ENCODE assay signal across 9 mouse cellular contexts in the genomic region with DNA sequence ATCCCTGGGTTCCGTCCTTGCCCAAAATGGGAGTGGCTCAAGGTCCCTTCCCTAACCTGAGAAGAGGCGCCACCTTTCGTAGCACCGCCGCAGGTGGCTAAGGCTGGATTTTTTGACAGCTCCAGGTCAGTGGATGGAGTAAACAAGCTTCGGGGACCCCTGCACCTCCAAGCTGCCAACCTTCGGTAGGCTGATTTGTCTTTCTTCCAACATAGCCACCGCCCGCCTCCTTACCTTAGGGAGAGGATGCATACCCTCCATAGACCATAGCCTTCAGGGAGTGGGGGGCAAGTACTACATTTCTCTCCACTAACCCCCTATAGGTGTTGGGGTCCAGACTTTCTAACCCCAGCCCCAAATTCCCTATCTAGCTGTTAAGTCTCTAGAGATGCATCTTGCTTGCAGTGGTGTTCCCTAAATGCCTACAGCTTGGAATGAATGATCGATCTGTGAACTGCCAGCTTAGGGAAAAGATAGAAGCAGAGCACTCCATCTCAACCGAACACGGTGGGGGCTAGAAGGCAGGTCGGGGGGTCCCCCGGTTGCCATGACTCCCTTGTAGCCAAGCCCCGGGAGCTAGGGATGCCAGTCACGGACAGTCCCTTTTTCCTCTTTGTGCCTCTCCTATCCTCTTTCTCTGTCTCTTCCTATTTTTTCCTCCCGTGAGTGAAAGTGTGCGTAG. TPM values are rescaled to one million over a fixed set of nuclear protein-coding genes. Genes with fewer than 3 reads are reported as not detected.
DNase-seq lines count a peak whose midpoint lies in the region; ATAC-seq and TF ChIP-seq lines count a peak whose summit lies in the region.
"Had no signal": no experiment of that assay in that cellular context is flagged by ENCODE, and none has a peak within 500 bp of the region (broad histone marks: within the 10 kb centered on the region; RNA-seq: fewer than 3 reads in every experiment).

No protein-coding gene starts in this region.

- intact Hi-C loops in left cerebral cortex, postnatal 4 days (cut with DNase I) = loop anchor here (5.0 kb wide), 2 partner anchors 171 to 204 kb away; no protein-coding TSS in a partner anchor

- peaks cover 60% of the 10 kb centered on the region for H3K27me3 ChIP-seq in embryonic facial prominence, embryonic 10.5 days (replicated peaks; ENCODE audit: low read depth, poor library complexity, severe bottlenecking)
- no peaks in the 10 kb centered on the region for H3K27me3 ChIP-seq in neural tube, embryonic 15.5 days (replicated peaks)

- TF ChIP-seq POLR2A in brain, embryonic 14.5 days (IDR thresholded peaks at IDR 0.05; ENCODE audit: borderline replicate concordance, extremely low read depth, insufficient read depth, insufficient read length, poor library complexity, severe bottlenecking) = no peak

- peak overlapping the region; percentile 59 for H3K4me3 ChIP-seq in layer of hippocampus, adult 2 months
- H3K4me3 ChIP-seq in embryonic facial prominence, embryonic 10.5 days = peak overlapping the region; percentile 57
- H3K4me3 ChIP-seq in neural tube, embryonic 15.5 days (replicated peaks) = peak overlapping the region; percentile 66

- peak in 1 of 2 experiments; percentile 29 for DNase-seq in layer of hippocampus, adult 2 months (ENCODE audit: low spot score in 2 of 2)
- DNase-seq in layer of hippocampus, adult 9-10 months (ENCODE audit: low spot score) = no peak
- peak; percentile 70 for DNase-seq in brain, embryonic 14.5 days (ENCODE audit: low read depth)
- peak; percentile 17 for DNase-seq in embryonic facial prominence, embryonic 10.5 days (ENCODE audit: low spot score)
- DNase-seq in left cerebral cortex, postnatal 4 days = peak; percentile 32
- no peak for DNase-seq in testis, postnatal 14 days (ENCODE audit: low spot score)

- TF ChIP-seq CTCF in layer of hippocampus, adult 2 months (conservative IDR thresholded peaks at IDR 0.05) = no peak
- TF ChIP-seq CTCF in brain, embryonic 14.5 days (IDR thresholded peaks at IDR 0.05; ENCODE audit: borderline replicate concordance, extremely low read depth, insufficient read depth, insufficient read length) = no peak

- ATAC-seq in neural tube, embryonic 15.5 days (ENCODE audit: low FRiP score) = peak; percentile 73
- no peak for ATAC-seq in activated CD4-positive, CD25-positive, alpha-beta regulatory T cell, adult 4 months

- H3K4me2 ChIP-seq in neural tube, embryonic 15.5 days = peak overlapping the region; percentile 69

- 5% methylated on average over 18 of the region's 18 CpGs for WGBS in embryonic facial prominence, embryonic 10.5 days
- WGBS in neural tube, embryonic 15.5 days = 2% methylated on average over 18 of the region's 18 CpGs

- peak overlapping the region; percentile 96 for H3K27ac ChIP-seq in layer of hippocampus, adult 2 months
- H3K27ac ChIP-seq in embryonic facial prominence, embryonic 10.5 days (replicated peaks) = no peak overlapping the region; the same call in 1 of the 2 replicates
- H3K27ac ChIP-seq in neural tube, embryonic 15.5 days (replicated peaks) = peak overlapping the region; percentile 97

- H3K9me3 ChIP-seq in embryonic facial prominence, embryonic 10.5 days = no peaks in the 10 kb centered on the region
- H3K9me3 ChIP-seq in neural tube, embryonic 15.5 days (replicated peaks) = no peaks in the 10 kb centered on the region

- H3K4me1 ChIP-seq in embryonic facial prominence, embryonic 10.5 days = peaks cover 22% of the 10 kb centered on the region
- H3K4me1 ChIP-seq in neural tube, embryonic 15.5 days = peaks cover 36% of the 10 kb centered on the region

- H3K36me3 ChIP-seq in embryonic facial prominence, embryonic 10.5 days (replicated peaks) = no peaks in the 10 kb centered on the region
- H3K36me3 ChIP-seq in neural tube, embryonic 15.5 days = no peaks in the 10 kb centered on the region

- peak overlapping the region; percentile 90 for H3K9ac ChIP-seq in neural tube, embryonic 15.5 days (replicated peaks)

RNA-seq across cellular contexts. Expression of a gene that starts 1.0 kb away (rescaled TPM):
- 100 to 1,000 TPM; 165 to 170 TPM for total RNA-seq in layer of hippocampus, adult 2 months (2021)
- 63.5 and 104 TPM in 2 replicates for polyA plus RNA-seq in brain, embryonic 14.5 days (2012; rRNA removed)
- polyA plus RNA-seq in embryonic facial prominence, embryonic 10.5 days (2016; fragmentation: Nextera tagmentation; extraction: Ambion mirVana) = 1.2 and 1.3 TPM in 2 replicates
- total RNA-seq in left cerebral cortex, postnatal 4 days (2021) = 100 to 1,000 TPM; 518 to 523 TPM
- 77.0 and 97.9 TPM in 2 replicates for polyA plus RNA-seq in neural tube, embryonic 15.5 days (2015; fragmentation: Nextera tagmentation; extraction: Ambion mirVana)
- not detected for polyA plus RNA-seq in activated CD4-positive, CD25-positive, alpha-beta regulatory T cell, adult 4 months (2017; shearing (Covaris generic))
- polyA plus RNA-seq: liver, adult 2 months had no signal

Comparison
In these comparisons a context has a peak if more than half of its experiments do, and no peak if none do; other contexts are left out.
1. DNase-seq: peak in brain, embryonic 14.5 days (single experiment), embryonic facial prominence, embryonic 10.5 days (single experiment) and left cerebral cortex, postnatal 4 days (single experiment); none in layer of hippocampus, adult 9-10 months (single experiment) and testis, postnatal 14 days (single experiment).
2. RNA of a gene that starts 1.0 kb away (polyA plus RNA-seq): 63.5 to 104 TPM in brain, embryonic 14.5 days and 77.0 to 97.9 TPM in neural tube, embryonic 15.5 days; 1.2 to 1.3 TPM in embryonic facial prominence, embryonic 10.5 days and not detected in activated CD4-positive, CD25-positive, alpha-beta regulatory T cell, adult 4 months; every median in the first group is over 10 times any median in the second.
3. Peak in every context shown above with its lines, with median percentiles within 50 percentile points of each other: H3K4me3 ChIP-seq.